Mouse (Mus musculus): Measurements from ENCODE around the gene Pir. TPM values are rescaled to one million over a fixed set of nuclear protein-coding genes. Genes with fewer than 3 reads are reported as not detected.

The Pir gene
- polyA plus RNA-seq, 1 experiment = 16.0 TPM

DNA sequence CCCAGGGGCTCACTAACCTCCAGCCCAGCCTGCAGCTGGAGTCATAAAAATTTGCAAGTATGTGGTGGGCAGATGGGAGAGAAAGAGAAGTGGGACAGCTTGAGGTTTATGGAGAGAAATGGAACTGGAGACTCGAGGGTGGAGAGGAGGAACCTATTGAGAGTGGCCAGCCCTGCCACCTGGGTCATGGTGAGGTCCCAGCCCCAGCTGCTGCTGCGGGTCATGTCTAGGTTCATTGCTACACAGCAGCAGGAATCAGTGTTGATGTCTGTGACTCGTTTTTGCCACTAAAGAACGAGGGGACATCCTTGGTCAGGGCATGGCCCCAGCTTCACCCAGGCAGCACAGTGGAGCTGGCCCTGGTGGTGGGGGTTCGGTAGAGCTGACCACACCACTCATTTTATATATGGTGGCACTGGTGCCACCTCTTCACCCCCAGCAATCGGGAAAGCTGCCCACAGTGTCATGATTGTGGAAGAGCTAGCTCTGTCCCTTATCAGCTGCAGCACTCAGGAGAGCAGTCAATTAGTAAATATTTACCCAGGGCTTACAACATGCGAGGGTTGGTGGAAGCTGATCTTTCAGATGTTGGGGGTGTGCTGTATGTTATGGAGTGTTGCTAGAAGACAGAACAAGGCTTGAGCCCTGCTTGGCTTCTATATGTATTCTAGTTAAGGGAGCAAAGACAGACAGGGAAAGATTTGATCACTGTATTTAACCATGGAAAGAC, 11.9 kb downstream of the Pir start:
- H3K36me3 ChIP-seq (ENCODE audit: control insufficient read depth, insufficient read depth) = peaks cover 3% of the 10 kb centered on the region
- H3K4me3 ChIP-seq (ENCODE audit: insufficient read depth, poor library complexity, severe bottlenecking) = no peak overlapping the region
- no peak for TF ChIP-seq MYOD1 (IDR thresholded peaks at IDR 0.05; ENCODE audit: control insufficient read depth, insufficient read length, low read depth)
- TF ChIP-seq MYOG (IDR thresholded peaks at IDR 0.05; ENCODE audit: control insufficient read depth, extremely low read depth, insufficient read length) = no peak
- TF ChIP-seq MAX (IDR thresholded peaks at IDR 0.05) = no peak
- no peak for TF ChIP-seq CEBPB (IDR thresholded peaks at IDR 0.05; ENCODE audit: low read depth)
- TF ChIP-seq USF1 (IDR thresholded peaks at IDR 0.05; ENCODE audit: low read depth) = no peak
- no peak for TF ChIP-seq FOSL1 (IDR thresholded peaks at IDR 0.05; ENCODE audit: insufficient read depth, low read length, poor library complexity, severe bottlenecking)
- TF ChIP-seq CTCF (IDR thresholded peaks at IDR 0.05; ENCODE audit: control insufficient read depth, insufficient read depth, insufficient read length) = no peak
- H3K27me3 ChIP-seq (ENCODE audit: control insufficient read depth, insufficient read depth, insufficient read length) = no peaks in the 10 kb centered on the region
- no peaks in the 10 kb centered on the region for H3K79me3 ChIP-seq (ENCODE audit: low read depth)
- no peaks in the 10 kb centered on the region for H3K79me2 ChIP-seq (ENCODE audit: control insufficient read depth, insufficient read depth)
- no peak overlapping the region for H3ac ChIP-seq (ENCODE audit: control insufficient read depth, insufficient read length, low read depth)

- Histone ChIP-seq H3K4me3 (ENCODE audit: insufficient read depth, poor library complexity, severe bottlenecking) (no peak overlapping the region), H3K27me3 (ENCODE audit: control insufficient read depth, insufficient read depth, insufficient read length) (no peaks in the 10 kb centered on the region), H3K36me3 (ENCODE audit: control insufficient read depth, insufficient read depth) (peaks cover 3% of the 10 kb centered on the region)
Measured at GRCm38 (mm10) chrX:164283808-164284207, 14.6 kb downstream of the Pir start.

DNA sequence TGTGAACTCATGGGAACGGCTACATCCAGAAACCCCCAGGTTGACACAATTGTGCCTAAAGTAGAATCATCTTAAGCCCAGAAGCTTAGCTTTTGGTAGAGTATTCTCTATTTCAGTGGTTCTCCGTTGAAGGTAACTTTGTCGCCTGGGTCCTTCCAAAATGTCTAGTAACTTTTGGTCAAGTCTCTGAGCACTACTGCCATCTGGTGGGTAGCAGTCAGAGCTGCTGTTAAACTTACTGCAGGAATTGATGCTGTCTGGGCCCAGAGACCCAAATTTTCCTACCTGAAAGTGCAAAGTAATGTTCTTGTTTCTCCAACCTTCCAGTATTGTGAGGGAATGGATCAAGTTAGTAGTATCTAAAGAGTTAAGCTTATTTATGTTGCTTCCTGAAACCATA, 17.9 kb downstream of the Pir start:
- H3K36me3 ChIP-seq (ENCODE audit: control insufficient read depth, insufficient read depth) = no peaks in the 10 kb centered on the region
- no peaks in the 10 kb centered on the region for H3K79me3 ChIP-seq (ENCODE audit: low read depth)
- no peaks in the 10 kb centered on the region for H3K79me2 ChIP-seq (ENCODE audit: control insufficient read depth, insufficient read depth)
- TF ChIP-seq MYOG (IDR thresholded peaks at IDR 0.05; ENCODE audit: control insufficient read depth, extremely low read depth, insufficient read length) = no peak
- no peak for TF ChIP-seq CEBPB (IDR thresholded peaks at IDR 0.05; ENCODE audit: low read depth)
- no peak for TF ChIP-seq FOSL1 (IDR thresholded peaks at IDR 0.05; ENCODE audit: insufficient read depth, low read length, poor library complexity, severe bottlenecking)
- TF ChIP-seq USF1 (IDR thresholded peaks at IDR 0.05; ENCODE audit: low read depth) = no peak
- TF ChIP-seq MYOD1 (IDR thresholded peaks at IDR 0.05; ENCODE audit: control insufficient read depth, insufficient read length, low read depth) = no peak
- no peak for TF ChIP-seq CTCF (IDR thresholded peaks at IDR 0.05; ENCODE audit: control insufficient read depth, insufficient read depth, insufficient read length)
- H3K4me3 ChIP-seq (ENCODE audit: insufficient read depth, poor library complexity, severe bottlenecking) = no peak overlapping the region
- no peak overlapping the region for H3ac ChIP-seq (ENCODE audit: control insufficient read depth, insufficient read length, low read depth)
- H3K27me3 ChIP-seq (ENCODE audit: control insufficient read depth, insufficient read depth, insufficient read length) = no peaks in the 10 kb centered on the region

More at GRCm38 (mm10) chrX:164283808-164284207, 14.6 kb downstream of the Pir start:
- Histone ChIP-seq H3K79me2 (ENCODE audit: control insufficient read depth, insufficient read depth) (no peaks in the 10 kb centered on the region), H3ac (ENCODE audit: control insufficient read depth, insufficient read length, low read depth) (no peak overlapping the region), H3K79me3 (ENCODE audit: low read depth) (no peaks in the 10 kb centered on the region)
- TF ChIP-seq CTCF (IDR thresholded peaks at IDR 0.05; ENCODE audit: control insufficient read depth, insufficient read depth, insufficient read length) (no peak), MYOG (IDR thresholded peaks at IDR 0.05; ENCODE audit: control insufficient read depth, extremely low read depth, insufficient read length) (no peak), MAX (IDR thresholded peaks at IDR 0.05) (no peak), MYOD1 (IDR thresholded peaks at IDR 0.05; ENCODE audit: control insufficient read depth, insufficient read length, low read depth) (no peak), USF1 (IDR thresholded peaks at IDR 0.05; ENCODE audit: low read depth) (no peak), CEBPB (IDR thresholded peaks at IDR 0.05; ENCODE audit: low read depth) (no peak), FOSL1 (IDR thresholded peaks at IDR 0.05; ENCODE audit: insufficient read depth, low read length, poor library complexity, severe bottlenecking) (no peak)

- Histone ChIP-seq H3K36me3 (ENCODE audit: control insufficient read depth, insufficient read depth) (no peaks in the 10 kb centered on the region), H3K79me3 (ENCODE audit: low read depth) (no peaks in the 10 kb centered on the region), H3K79me2 (ENCODE audit: control insufficient read depth, insufficient read depth) (no peaks in the 10 kb centered on the region), H3K27me3 (ENCODE audit: control insufficient read depth, insufficient read depth, insufficient read length) (no peaks in the 10 kb centered on the region), H3ac (ENCODE audit: control insufficient read depth, insufficient read length, low read depth) (no peak overlapping the region), H3K4me3 (ENCODE audit: insufficient read depth, poor library complexity, severe bottlenecking) (no peak overlapping the region)
- TF ChIP-seq CEBPB (IDR thresholded peaks at IDR 0.05; ENCODE audit: low read depth) (no peak), FOSL1 (IDR thresholded peaks at IDR 0.05; ENCODE audit: insufficient read depth, low read length, poor library complexity, severe bottlenecking) (no peak), MAX (IDR thresholded peaks at IDR 0.05) (no peak), MYOG (IDR thresholded peaks at IDR 0.05; ENCODE audit: control insufficient read depth, extremely low read depth, insufficient read length) (no peak), USF1 (IDR thresholded peaks at IDR 0.05; ENCODE audit: low read depth) (no peak), MYOD1 (IDR thresholded peaks at IDR 0.05; ENCODE audit: control insufficient read depth, insufficient read length, low read depth) (no peak), CTCF (IDR thresholded peaks at IDR 0.05; ENCODE audit: control insufficient read depth, insufficient read depth, insufficient read length) (no peak)
Measured at GRCm38 (mm10) chrX:164291147-164291546, 22.0 kb downstream of the Pir start.

DNA sequence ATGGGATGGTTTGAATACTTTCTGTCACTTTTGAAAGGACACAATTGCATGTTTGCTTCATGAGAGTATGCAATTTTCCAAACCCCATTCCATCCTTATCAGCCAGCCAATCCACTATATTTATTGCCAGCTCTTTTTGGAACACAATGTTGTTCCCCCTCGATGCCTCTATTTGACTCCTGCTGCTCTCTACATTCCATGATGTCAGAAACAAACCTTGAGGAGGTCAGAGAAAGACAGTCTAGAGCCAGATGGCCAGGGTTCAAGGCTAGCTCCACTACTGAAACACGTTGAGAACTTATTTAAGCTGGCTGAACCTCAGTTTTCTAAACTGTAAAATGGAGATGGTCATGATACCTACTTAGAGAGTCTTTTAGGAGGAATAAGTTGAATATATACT, 37.1 kb downstream of the Pir start:
- TF ChIP-seq FOSL1 (IDR thresholded peaks at IDR 0.05; ENCODE audit: insufficient read depth, low read length, poor library complexity, severe bottlenecking) = no peak
- no peak for TF ChIP-seq MYOD1 (IDR thresholded peaks at IDR 0.05; ENCODE audit: control insufficient read depth, insufficient read length, low read depth)
- no peak for TF ChIP-seq MAX (IDR thresholded peaks at IDR 0.05)
- TF ChIP-seq CTCF (IDR thresholded peaks at IDR 0.05; ENCODE audit: control insufficient read depth, insufficient read depth, insufficient read length) = no peak
- no peak for TF ChIP-seq CEBPB (IDR thresholded peaks at IDR 0.05; ENCODE audit: low read depth)
- Histone ChIP-seq H3K36me3 (ENCODE audit: control insufficient read depth, insufficient read depth) (no peaks in the 10 kb centered on the region), H3K79me2 (ENCODE audit: control insufficient read depth, insufficient read depth) (no peaks in the 10 kb centered on the region), H3K27me3 (ENCODE audit: control insufficient read depth, insufficient read depth, insufficient read length) (no peaks in the 10 kb centered on the region), H3K4me3 (ENCODE audit: insufficient read depth, poor library complexity, severe bottlenecking) (no peak overlapping the region), H3ac (ENCODE audit: control insufficient read depth, insufficient read length, low read depth) (no peak overlapping the region), H3K79me3 (ENCODE audit: low read depth) (no peaks in the 10 kb centered on the region)

Data from C2C12 (cell line).